Mouse (Mus musculus) hindbrain, embryonic 11.5 days (tissue): Measurements from ENCODE around the gene Hao2. TPM values are rescaled to one million over a fixed set of nuclear protein-coding genes. Genes with fewer than 3 reads are reported as not detected.

Source experiments
- ATAC-seq: fragments of 200-750 bp; cut with Nextera tagmentation; 2 replicates; pipeline ENCODE4 v1.8.0; 2017; ENCODE audit warnings: mild to moderate bottlenecking, moderate TSS enrichment, moderate library complexity; ENCODE audit not compliant: low FRiP score
- DNase-seq: peaks from one replicate; pipeline ENCODE4 v3.0.0-alpha.2; 2015; ENCODE audit warnings: low spot score
- H3K27ac ChIP-seq: fragments of 300-500 bp; sonication (generic); 2 replicates; pipeline ENCODE4 v1.5.1; 2014; ENCODE audit warnings: mild to moderate bottlenecking, low read depth, low read length
- H3K27me3 ChIP-seq: fragments of 300-500 bp; sonication (generic); 2 replicates; pipeline ENCODE4 v1.6.1; 2014; ENCODE audit warnings: mild to moderate bottlenecking, low read length, moderate library complexity, mixed read lengths; ENCODE audit not compliant: control insufficient read depth, insufficient read depth
- H3K36me3 ChIP-seq: fragments of 300-500 bp; sonication (generic); 2 replicates; pipeline ENCODE4 v1.6.1; 2014; ENCODE audit warnings: mild to moderate bottlenecking, low read length, moderate library complexity, mixed read lengths; ENCODE audit not compliant: control insufficient read depth, insufficient read depth
- H3K4me1 ChIP-seq: fragments of 300-500 bp; sonication (generic); replicated peaks from 2 replicates; pipeline ENCODE4 v1.6.1; 2014; ENCODE audit warnings: low read length, mixed read lengths; ENCODE audit not compliant: control insufficient read depth, insufficient read depth
- H3K4me2 ChIP-seq: fragments of 300-500 bp; sonication (generic); replicated peaks from 2 replicates; pipeline ENCODE4 v1.6.1; 2014; ENCODE audit warnings: mild to moderate bottlenecking, low read depth, low read length
- H3K4me3 ChIP-seq: fragments of 300-500 bp; sonication (generic); 2 replicates; pipeline ENCODE4 v1.5.1; 2014; ENCODE audit warnings: low read depth, low read length
- H3K9ac ChIP-seq: fragments of 300-500 bp; sonication (generic); 2 replicates; pipeline ENCODE4 v1.6.1; 2014; ENCODE audit warnings: low read depth, low read length
- H3K9me3 ChIP-seq: fragments of 300-500 bp; sonication (generic); 2 replicates; pipeline ENCODE4 v1.6.1; 2016; ENCODE audit warnings: low read length; ENCODE audit not compliant: control insufficient read depth
- WGBS: fragments of 180-500 bp; shearing (Covaris S2); extraction: QIAGEN DNeasy Blood & Tissue Kit; methylation state at CpG from one replicate; pipeline ENCODE4 v1.1.7; 2014; 5-methylcytosine and 5-hydroxymethylcytosine counted together
- polyA plus RNA-seq: library from polyadenylated mRNA; unstranded; fragments of >200 nt; fragmentation: Nextera tagmentation; extraction: Ambion mirVana; gene quantifications from 2 replicates; pipeline ENCODE4 v1.2.1, GENCODE M21; 2014

Hao2 gene
- polyA plus RNA-seq = not detected in 2 replicates

DNA sequence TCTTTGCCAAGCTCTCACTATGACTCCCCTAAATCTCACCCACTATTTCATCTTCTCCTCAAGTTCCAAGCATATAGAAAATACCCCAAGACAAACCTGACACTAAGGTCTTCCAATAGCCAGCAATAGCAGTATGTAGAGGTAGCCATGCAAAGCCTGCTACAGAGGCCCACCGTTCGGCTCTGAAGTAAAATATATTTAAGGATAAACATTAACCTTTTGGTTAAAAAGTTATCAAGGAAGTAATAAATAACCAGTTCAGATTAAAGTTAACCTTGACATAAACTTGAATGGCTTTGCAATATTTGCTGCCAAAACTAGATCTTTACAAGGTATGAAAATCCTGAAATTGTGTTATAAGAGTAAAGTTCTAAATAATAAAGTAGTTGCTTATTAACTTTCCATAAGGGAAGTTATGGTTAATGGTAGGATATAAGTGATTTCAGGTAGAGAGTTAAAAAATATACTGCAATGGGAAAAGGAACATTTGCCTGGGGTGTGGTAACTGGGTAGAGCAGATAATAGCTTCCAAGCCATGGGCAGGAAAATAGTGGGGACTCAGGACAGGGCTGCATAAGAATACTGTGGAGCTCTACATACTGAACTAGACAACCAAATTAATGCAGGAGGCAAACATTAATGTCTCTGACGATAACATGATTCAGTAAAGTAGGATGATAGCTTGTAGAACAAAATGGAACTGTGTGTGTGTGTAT is at the start of gene Hao2:
TSS of gene Hao2 (minus strand) at position 183 of the 716 bp plus-strand sequence.
- no peaks in the 10 kb centered on the region for H3K9me3 ChIP-seq
- no peak within 1 kb of the TSS for H3K9ac ChIP-seq
- WGBS = 89% methylated on average over 3 of the region's 3 CpGs
- H3K4me1 ChIP-seq = no peaks in the 10 kb centered on the region
- DNase-seq = no peak
- H3K27ac ChIP-seq = no peak within 1 kb of the TSS
- ATAC-seq = no peak
- no peak within 1 kb of the TSS for H3K4me3 ChIP-seq
- no peak within 1 kb of the TSS for H3K4me2 ChIP-seq
- no peaks in the 10 kb centered on the region for H3K36me3 ChIP-seq
- H3K27me3 ChIP-seq = no peaks in the 10 kb centered on the region

DNA sequence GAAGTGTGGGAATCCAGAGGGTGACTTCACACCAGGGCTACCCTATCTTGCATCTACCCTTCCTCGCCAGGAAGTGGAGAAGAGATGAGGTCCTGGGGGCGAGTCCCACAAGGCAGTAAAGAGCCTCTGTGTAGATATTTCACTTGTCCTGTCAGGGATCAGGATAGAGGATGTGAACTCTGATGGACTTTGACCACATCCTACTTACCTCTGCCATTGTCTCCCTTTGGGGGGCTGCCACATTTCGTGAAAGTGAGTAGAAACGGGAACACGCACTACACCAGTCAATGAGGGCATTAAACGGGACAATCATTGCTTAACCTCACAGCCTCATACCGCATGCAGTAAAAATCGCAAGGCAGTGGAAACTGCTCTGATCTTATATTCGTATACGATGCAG is 48.6 kb upstream of the Hao2 start:
- Histone ChIP-seq H3K9ac (no peak overlapping the region), H3K27ac (no peak overlapping the region), H3K36me3 (no peaks in the 10 kb centered on the region), H3K4me2 (peak overlapping the region; percentile 58), H3K27me3 (no peaks in the 10 kb centered on the region), H3K9me3 (no peaks in the 10 kb centered on the region), H3K4me3 (peak overlapping the region; percentile 25), H3K4me1 (peaks cover 8% of the 10 kb centered on the region; the same call in 1 of the 2 replicates)
- ATAC-seq (peak; percentile 51), DNase-seq (no peak)
- WGBS = 42% methylated on average over 10 of the region's 10 CpGs

DNA sequence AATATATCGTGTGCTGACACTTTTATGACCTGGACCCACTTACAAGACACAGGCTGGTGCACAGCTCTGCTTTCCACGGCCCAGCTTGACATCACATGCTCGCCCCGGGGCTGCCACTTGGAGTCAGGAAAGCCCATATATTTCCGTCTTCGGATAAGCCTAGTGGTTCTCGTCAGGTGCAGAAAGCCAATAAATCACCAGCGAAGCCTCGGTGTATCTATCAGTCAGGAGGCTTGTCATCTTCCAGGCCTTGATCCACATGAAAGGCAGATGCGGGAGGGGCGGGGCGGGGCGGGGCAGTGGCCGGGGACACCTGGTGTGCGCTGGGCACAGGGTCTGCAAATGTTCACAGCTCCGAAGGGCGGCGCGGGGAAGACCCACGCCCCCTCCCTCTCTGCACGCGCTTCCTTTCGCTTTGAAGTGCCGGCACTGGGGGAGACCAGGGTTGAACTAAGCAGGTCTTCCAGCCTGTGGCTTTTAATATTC is 48.1 kb upstream of the Hao2 start:
- Histone ChIP-seq H3K4me3 (peak overlapping the region; percentile 25), H3K4me2 (peak overlapping the region; percentile 58), H3K36me3 (no peaks in the 10 kb centered on the region), H3K27ac (no peak overlapping the region), H3K9me3 (no peaks in the 10 kb centered on the region), H3K4me1 (peaks cover 8% of the 10 kb centered on the region; the same call in 1 of the 2 replicates), H3K9ac (0 out of 2 replicates have a peak overlapping the region, but pooled peaks have one; percentile 23), H3K27me3 (no peaks in the 10 kb centered on the region)
- 6% methylated on average over 24 of the region's 24 CpGs for WGBS
- DNase-seq = peak; percentile 54
- peak; percentile 80 for ATAC-seq

DNA sequence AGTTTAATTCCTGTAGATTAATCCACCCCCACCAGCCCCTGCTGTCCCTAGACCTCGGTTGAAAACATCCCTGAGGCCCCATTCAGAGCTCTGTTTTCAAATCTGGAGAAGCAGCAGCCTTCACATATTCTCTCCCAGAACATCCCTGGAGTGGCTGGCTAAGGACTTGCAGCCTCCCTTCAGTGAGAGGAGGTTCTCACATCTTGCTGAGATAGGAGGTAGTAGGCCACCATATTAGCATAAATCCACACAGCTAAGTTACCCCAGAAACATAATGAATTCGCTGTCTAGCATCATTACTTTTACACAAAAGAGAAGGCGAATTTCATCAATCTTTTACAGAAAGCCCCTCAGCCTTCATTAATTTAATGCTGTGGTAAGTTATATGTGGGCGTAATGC is 47.2 kb upstream of the Hao2 start:
- Histone ChIP-seq H3K9me3 (no peaks in the 10 kb centered on the region), H3K4me1 (peaks cover 8% of the 10 kb centered on the region; the same call in 1 of the 2 replicates), H3K4me2 (no peak overlapping the region), H3K36me3 (no peaks in the 10 kb centered on the region), H3K27me3 (no peaks in the 10 kb centered on the region), H3K4me3 (no peak overlapping the region), H3K9ac (no peak overlapping the region), H3K27ac (no peak overlapping the region)
- 69% methylated on average over 4 of the region's 4 CpGs for WGBS
- DNase-seq = no peak
- ATAC-seq = 0 out of 2 replicates have a peak, but pooled peaks have one; percentile 25

DNA sequence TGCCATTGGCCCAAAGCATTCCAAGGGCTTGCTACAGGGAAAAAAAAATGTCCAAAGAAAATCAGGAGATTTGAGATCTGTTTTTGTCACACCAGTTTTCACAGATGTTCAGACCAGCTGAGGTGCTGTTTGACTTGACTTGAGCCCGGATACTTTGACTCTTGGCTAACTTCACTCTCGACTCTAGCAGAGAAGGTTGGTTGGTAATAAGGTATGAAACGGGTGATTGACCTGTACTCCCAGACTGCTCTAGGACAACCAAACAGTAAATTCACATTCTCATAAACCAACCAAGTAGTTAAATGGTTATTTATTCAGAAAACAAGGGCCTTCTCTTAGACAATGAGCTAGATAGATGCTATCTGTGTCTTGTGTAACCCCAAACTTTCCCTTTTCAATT is 43.4 kb upstream of the Hao2 start:
- H3K27me3 ChIP-seq = no peaks in the 10 kb centered on the region
- 78% methylated on average over 3 of the region's 3 CpGs for WGBS
- H3K9me3 ChIP-seq = no peaks in the 10 kb centered on the region
- no peak overlapping the region for H3K9ac ChIP-seq
- no peak for DNase-seq
- no peak for ATAC-seq
- no peak overlapping the region for H3K4me3 ChIP-seq
- no peaks in the 10 kb centered on the region for H3K36me3 ChIP-seq
- H3K4me1 ChIP-seq = peaks cover 3% of the 10 kb centered on the region; the same call in 1 of the 2 replicates
- H3K27ac ChIP-seq = no peak overlapping the region
- no peak overlapping the region for H3K4me2 ChIP-seq

DNA sequence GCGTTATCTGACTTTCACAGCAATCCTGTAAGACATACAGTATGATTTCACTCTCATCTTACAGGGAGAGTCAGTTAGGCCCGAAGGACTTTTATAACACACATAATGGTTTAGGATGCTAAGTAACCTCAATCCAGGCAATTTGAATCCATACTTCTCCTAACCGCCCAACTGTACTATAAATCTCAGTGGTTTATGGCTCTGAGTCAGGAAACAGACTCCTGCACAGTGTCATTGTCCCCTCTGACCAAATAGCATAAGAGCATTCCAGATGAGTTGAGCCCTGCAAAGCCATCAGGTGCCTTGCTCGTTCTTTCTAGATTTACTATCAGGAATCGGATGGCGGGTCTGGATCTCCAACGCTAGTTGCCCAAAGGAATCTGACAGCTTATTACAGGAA is 41.6 kb upstream of the Hao2 start:
- H3K4me1 ChIP-seq = no peaks in the 10 kb centered on the region; the same call in 1 of the 2 replicates
- DNase-seq (no peak), ATAC-seq (no peak)
- H3K4me2 ChIP-seq = no peak overlapping the region
- no peaks in the 10 kb centered on the region for H3K9me3 ChIP-seq
- WGBS = 94% methylated on average over 7 of the region's 7 CpGs
- no peak overlapping the region for H3K9ac ChIP-seq
- no peak overlapping the region for H3K27ac ChIP-seq
- no peaks in the 10 kb centered on the region for H3K36me3 ChIP-seq
- no peaks in the 10 kb centered on the region for H3K27me3 ChIP-seq
- no peak overlapping the region for H3K4me3 ChIP-seq

DNA sequence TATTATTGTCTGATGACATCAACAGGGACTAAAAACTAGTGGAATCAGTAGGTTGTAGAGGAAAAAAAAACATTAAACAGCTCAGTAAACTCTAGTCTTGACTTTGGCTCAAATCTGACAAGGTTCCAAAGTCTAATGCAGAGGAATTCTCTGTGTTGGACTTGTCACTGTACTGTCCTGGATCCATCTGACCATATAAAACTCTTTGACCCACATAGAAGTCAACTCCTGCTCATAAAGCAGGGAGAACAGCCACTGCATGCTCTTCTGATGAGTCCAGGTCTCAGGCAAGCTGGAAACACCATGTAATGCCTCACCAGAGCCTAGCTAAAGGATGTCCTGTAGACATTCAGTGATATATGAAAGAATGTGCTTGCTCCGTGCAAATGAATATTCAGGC is 41.0 kb upstream of the Hao2 start:
- Histone ChIP-seq H3K9ac (no peak overlapping the region), H3K27ac (no peak overlapping the region), H3K4me3 (no peak overlapping the region), H3K27me3 (no peaks in the 10 kb centered on the region), H3K9me3 (no peaks in the 10 kb centered on the region), H3K36me3 (no peaks in the 10 kb centered on the region), H3K4me1 (no peaks in the 10 kb centered on the region; the same call in 1 of the 2 replicates), H3K4me2 (no peak overlapping the region)
- DNase-seq (no peak), ATAC-seq (no peak)
- 83% methylated on average over 1 of the region's 1 CpGs for WGBS

DNA sequence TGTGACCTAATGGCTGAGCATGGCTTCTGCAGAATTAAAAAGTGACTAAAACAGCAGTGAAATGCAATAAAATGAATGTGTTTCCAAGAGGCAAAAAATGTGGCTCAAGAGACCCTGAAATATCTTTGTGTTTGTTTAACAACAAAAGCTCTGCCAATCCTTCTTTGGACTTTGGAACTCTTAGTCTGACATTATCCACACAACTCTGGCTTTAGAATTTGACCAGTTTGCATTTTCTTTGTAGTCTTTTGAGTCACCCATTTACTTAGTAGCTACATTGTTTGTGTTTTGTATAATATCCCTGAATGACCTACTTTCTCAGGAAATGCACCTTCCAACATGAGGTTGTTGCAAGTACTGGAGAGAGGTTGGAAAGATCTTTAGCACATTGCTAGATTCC is 39.4 kb upstream of the Hao2 start:
- Histone ChIP-seq H3K36me3 (no peaks in the 10 kb centered on the region), H3K27ac (no peak overlapping the region), H3K9ac (no peak overlapping the region), H3K4me1 (no peaks in the 10 kb centered on the region; the same call in 1 of the 2 replicates), H3K4me3 (no peak overlapping the region), H3K27me3 (no peaks in the 10 kb centered on the region), H3K9me3 (no peaks in the 10 kb centered on the region), H3K4me2 (no peak overlapping the region)
- no peak for DNase-seq
- no peak for ATAC-seq

DNA sequence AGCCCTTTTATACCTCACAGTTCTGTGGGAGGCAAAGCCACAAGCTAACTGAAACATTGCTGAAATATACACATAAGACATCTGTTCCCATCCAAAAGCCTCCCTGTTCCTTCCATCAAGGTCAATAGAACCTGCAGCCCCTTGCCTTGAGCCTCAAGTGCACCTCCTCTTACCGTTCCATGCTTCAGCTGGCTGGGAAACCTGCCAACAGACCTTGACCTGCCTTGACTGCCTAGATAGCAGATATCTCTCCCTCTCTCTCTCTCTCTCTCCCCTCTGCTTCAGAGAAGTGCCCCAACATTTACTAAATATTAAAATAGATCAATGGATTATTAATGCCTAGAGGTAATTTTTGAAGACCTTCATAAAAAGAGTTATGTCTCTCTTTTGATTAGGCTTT is 38.8 kb upstream of the Hao2 start:
- WGBS = 80% methylated on average over 1 of the region's 1 CpGs
- H3K4me2 ChIP-seq = no peak overlapping the region
- H3K4me3 ChIP-seq = no peak overlapping the region
- DNase-seq (no peak), ATAC-seq (no peak)
- no peak overlapping the region for H3K27ac ChIP-seq
- no peaks in the 10 kb centered on the region for H3K27me3 ChIP-seq
- no peaks in the 10 kb centered on the region for H3K9me3 ChIP-seq
- no peaks in the 10 kb centered on the region; the same call in 1 of the 2 replicates for H3K4me1 ChIP-seq
- H3K9ac ChIP-seq = no peak overlapping the region
- H3K36me3 ChIP-seq = no peaks in the 10 kb centered on the region
